Comparison of ENCODE assay signal across 24 mouse cellular contexts in the genomic region with DNA sequence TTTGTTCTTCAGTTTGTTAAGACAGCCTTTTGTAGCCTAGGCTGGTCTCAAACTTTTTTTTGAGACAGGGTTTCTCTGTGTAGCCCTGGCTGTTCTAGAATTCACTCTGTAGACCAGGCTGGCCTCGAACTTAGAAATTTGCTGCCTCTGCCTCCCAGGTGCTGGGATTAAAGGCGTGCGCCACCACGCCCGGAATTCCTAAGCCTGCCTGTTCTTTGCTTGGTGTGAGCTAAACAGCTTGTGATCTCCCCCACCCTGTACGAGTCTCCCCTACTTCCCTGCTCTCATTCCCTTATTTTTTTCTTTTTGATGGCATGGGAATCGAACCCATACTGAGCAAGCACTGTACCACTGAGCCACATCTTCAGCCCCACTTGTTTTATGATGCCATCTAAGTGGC. TPM values are rescaled to one million over a fixed set of nuclear protein-coding genes. Genes with fewer than 3 reads are reported as not detected.
DNase-seq lines count a peak whose midpoint lies in the region; ATAC-seq and TF ChIP-seq lines count a peak whose summit lies in the region.
"Had no signal": no experiment of that assay in that cellular context is flagged by ENCODE, and none has a peak within 500 bp of the region (broad histone marks: within the 10 kb centered on the region; RNA-seq: fewer than 3 reads in every experiment).

No protein-coding gene starts in this region.

- H3K27me3 ChIP-seq in E14TG2a.4 (ENCODE audit: insufficient read depth, low read length) = no peaks in the 10 kb centered on the region
- no peaks in the 10 kb centered on the region for H3K27me3 ChIP-seq in hindbrain, embryonic 14.5 days (ENCODE audit: control insufficient read depth, insufficient read depth, low read length)
- H3K27me3 ChIP-seq: CH12.LX; embryonic facial prominence, embryonic 12.5 days; forebrain, embryonic 13.5 days; forebrain, embryonic 15.5 days; Patski had no signal

- H3K4me2 ChIP-seq in hindbrain, embryonic 14.5 days (replicated peaks) = no peak overlapping the region
- H3K4me2 ChIP-seq: embryonic facial prominence, embryonic 12.5 days; forebrain, embryonic 13.5 days; forebrain, embryonic 15.5 days had no signal

- H3K4me1 ChIP-seq in E14TG2a.4 (replicated peaks; ENCODE audit: low read depth, low read length) = peaks cover 83% of the 10 kb centered on the region
- 0 out of 2 replicates have a peak, but pooled peaks cover 4% of the 10 kb centered on the region for H3K4me1 ChIP-seq in hindbrain, embryonic 14.5 days (replicated peaks; ENCODE audit: control insufficient read depth, insufficient read depth, low read length)

- H3K9ac ChIP-seq in hindbrain, embryonic 14.5 days = no peak overlapping the region
- H3K9ac ChIP-seq: embryonic facial prominence, embryonic 12.5 days; forebrain, embryonic 13.5 days; forebrain, embryonic 15.5 days had no signal

- DNase-seq in ES-CJ7 (ENCODE audit: low read depth, low spot score) (peak; percentile 60), R1 (ENCODE audit: low read depth, low spot score) (peak; percentile 84)
- DNase-seq in spleen, postnatal 36 days (ENCODE audit: low spot score in 2 of 2) = no peak
- no peak for DNase-seq in hindbrain, embryonic 14.5 days (ENCODE audit: low spot score)
- no peak for DNase-seq in layer of hippocampus, adult 11-12 months (ENCODE audit: low spot score)
- DNase-seq: adrenal gland, adult 8-10 months; adrenal gland, postnatal 14 days; adrenal gland, postnatal 36 days; B cell, adult 2 months; cerebellum, adult 11-12 months; cerebellum, adult 2 months; cerebellum, adult 9-10 months; cerebellum, postnatal 10 days; cerebellum, postnatal 25 days had no signal

- H3K4me3 ChIP-seq in E14TG2a.4 (replicated peaks; ENCODE audit: low read length) = peak overlapping the region; percentile 94; the same call in 1 of the 2 replicates
- no peak overlapping the region for H3K4me3 ChIP-seq in hindbrain, embryonic 14.5 days (replicated peaks; ENCODE audit: low read length)
- H3K4me3 ChIP-seq: embryonic facial prominence, embryonic 10.5 days; embryonic facial prominence, embryonic 12.5 days; forebrain, embryonic 13.5 days; forebrain, embryonic 15.5 days had no signal

- no peak for TF ChIP-seq CTCF in E14TG2a.4 (conservative IDR thresholded peaks at IDR 0.05; ENCODE audit: low read length)

- WGBS in hindbrain, embryonic 14.5 days = 92% methylated on average over 7 of the region's 7 CpGs

- H3K36me3 ChIP-seq in E14TG2a.4 (ENCODE audit: insufficient read depth, low read length) = peaks cover 14% of the 10 kb centered on the region
- H3K36me3 ChIP-seq in hindbrain, embryonic 14.5 days (replicated peaks; ENCODE audit: control insufficient read depth, insufficient read depth) = no peaks in the 10 kb centered on the region
- H3K36me3 ChIP-seq: embryonic facial prominence, embryonic 12.5 days; forebrain, embryonic 15.5 days had no signal

- no peaks in the 10 kb centered on the region for H3K9me3 ChIP-seq in E14TG2a.4 (ENCODE audit: low read length)
- H3K9me3 ChIP-seq in hindbrain, embryonic 14.5 days (ENCODE audit: control insufficient read depth, low read length) = no peaks in the 10 kb centered on the region
- H3K9me3 ChIP-seq: embryonic facial prominence, embryonic 10.5 days; embryonic facial prominence, embryonic 12.5 days; forebrain, embryonic 13.5 days; forebrain, embryonic 15.5 days; G1E had no signal

- ATAC-seq in hindbrain, embryonic 14.5 days (ENCODE audit: low FRiP score) = no peak
- ATAC-seq: activated CD4-positive, CD25-positive, alpha-beta regulatory T cell, adult 4 months; CD4-positive, CD25-positive, alpha-beta regulatory T cell, adult 4 months; forebrain, embryonic 13.5 days; forebrain, embryonic 15.5 days; Patski had no signal

- no peak overlapping the region for H3K27ac ChIP-seq in hindbrain, embryonic 14.5 days
- H3K27ac ChIP-seq: embryonic facial prominence, embryonic 10.5 days; embryonic facial prominence, embryonic 12.5 days; forebrain, embryonic 13.5 days; forebrain, embryonic 15.5 days had no signal

RNA-seq across cellular contexts. Expression of gene Fanci, which starts 3.5 kb away (rescaled TPM):
- 2.3 and 2.5 TPM in 2 replicates for polyA plus RNA-seq in hindbrain, embryonic 14.5 days (2014; fragmentation: Nextera tagmentation; extraction: Ambion mirVana)

RNA-seq across cellular contexts. Expression of gene Rlbp1, which starts 8.3 kb away (rescaled TPM):
- polyA plus RNA-seq in hindbrain, embryonic 14.5 days (2014; fragmentation: Nextera tagmentation; extraction: Ambion mirVana) = 25.8 and 26.7 TPM in 2 replicates
- polyA plus RNA-seq: CD4-positive, CD25-positive, alpha-beta regulatory T cell, adult 4 months; G1E; Patski had no signal

Comparison
In these comparisons a context has a peak if more than half of its experiments do, and no peak if none do; other contexts are left out.
1. DNase-seq: peak in ES-CJ7 (single experiment) and R1 (single experiment); none in spleen, postnatal 36 days (0 of 2), hindbrain, embryonic 14.5 days (single experiment) and layer of hippocampus, adult 11-12 months (single experiment).